Mouse (Mus musculus): ENCODE results near the gene Igf2bp3.
A peak's percentile ranks its signal among the peaks of the same experiment; 100 is the strongest.

The Igf2bp3 gene

GRCm38 (mm10) chr6:49219001-49219560 lies 4.3 kb upstream of the Igf2bp3 start:
- DNase-seq (ENCODE audit: low read depth, low spot score), result no peak

DNA sequence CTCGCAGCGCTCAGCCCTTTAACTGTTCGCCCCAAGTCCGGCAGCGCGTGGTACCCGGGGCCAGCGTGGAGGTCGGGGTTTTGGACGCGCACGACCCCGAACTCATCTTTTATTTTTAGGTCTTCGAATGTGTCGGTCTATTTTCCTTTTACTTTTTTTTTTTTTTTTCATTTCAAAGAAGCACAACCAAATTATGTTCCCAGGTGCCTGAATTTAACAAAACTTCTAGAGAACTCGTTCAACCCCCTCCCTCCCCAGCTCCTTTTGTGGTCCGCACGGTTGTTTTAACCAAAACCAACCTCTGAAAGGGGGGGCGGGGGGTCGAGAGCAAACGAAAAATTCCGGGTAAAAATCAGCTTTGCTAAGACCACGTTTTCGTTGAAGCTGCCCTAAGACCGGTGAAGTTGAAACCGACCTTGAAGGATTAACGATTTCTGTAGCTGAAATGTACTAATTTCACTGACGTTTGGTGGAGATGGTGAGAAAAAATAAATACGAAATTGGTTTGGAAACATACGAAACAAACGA lies 3.6 kb upstream of the Igf2bp3 start:
- peak; percentile 70 for DNase-seq (ENCODE audit: low read depth, low spot score)

DNA sequence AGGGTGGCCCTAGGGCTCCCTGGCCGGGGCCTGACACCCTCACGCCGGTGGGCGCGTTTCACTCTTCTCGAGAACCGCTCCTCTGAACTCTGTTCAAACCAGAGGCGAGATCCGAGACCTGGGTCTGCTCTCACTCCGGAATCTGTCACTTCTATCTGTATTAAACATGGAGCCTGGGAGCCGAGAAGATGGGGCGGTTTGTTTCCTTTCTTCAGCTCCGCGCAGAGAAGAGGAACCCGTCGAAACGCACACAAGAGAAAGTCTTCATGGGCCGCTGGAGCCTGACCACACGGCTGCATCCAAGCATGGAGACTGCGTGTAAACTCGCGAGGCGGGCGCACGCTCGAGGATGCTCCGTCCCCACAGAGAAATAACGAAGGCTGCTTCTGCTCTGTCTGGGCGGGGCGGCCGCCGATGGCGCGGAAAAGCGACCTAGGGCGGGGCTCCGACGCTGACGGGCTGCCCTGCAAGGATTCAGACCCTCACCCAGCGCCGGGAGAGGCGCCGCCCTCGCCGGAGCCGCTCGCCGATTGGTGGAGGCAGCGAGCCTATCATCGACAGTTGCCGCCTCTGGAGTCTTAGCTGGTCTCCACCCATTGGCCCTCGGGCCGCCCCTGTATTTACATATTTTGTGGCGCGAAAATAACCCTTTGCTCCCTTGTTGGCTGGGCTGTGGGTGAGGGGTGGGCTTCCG lies 3.0 kb upstream of the Igf2bp3 start:
- peak; percentile 99 for DNase-seq (ENCODE audit: low read depth, low spot score)

GRCm38 (mm10) chr6:49216811-49217542 lies 2.2 kb upstream of the Igf2bp3 start:
- DNase-seq (ENCODE audit: low read depth, low spot score), result no peak

GRCm38 (mm10) chr6:49215748-49216585 lies 1.2 kb upstream of the Igf2bp3 start:
- DNase-seq (ENCODE audit: low read depth, low spot score), result no peak

DNA sequence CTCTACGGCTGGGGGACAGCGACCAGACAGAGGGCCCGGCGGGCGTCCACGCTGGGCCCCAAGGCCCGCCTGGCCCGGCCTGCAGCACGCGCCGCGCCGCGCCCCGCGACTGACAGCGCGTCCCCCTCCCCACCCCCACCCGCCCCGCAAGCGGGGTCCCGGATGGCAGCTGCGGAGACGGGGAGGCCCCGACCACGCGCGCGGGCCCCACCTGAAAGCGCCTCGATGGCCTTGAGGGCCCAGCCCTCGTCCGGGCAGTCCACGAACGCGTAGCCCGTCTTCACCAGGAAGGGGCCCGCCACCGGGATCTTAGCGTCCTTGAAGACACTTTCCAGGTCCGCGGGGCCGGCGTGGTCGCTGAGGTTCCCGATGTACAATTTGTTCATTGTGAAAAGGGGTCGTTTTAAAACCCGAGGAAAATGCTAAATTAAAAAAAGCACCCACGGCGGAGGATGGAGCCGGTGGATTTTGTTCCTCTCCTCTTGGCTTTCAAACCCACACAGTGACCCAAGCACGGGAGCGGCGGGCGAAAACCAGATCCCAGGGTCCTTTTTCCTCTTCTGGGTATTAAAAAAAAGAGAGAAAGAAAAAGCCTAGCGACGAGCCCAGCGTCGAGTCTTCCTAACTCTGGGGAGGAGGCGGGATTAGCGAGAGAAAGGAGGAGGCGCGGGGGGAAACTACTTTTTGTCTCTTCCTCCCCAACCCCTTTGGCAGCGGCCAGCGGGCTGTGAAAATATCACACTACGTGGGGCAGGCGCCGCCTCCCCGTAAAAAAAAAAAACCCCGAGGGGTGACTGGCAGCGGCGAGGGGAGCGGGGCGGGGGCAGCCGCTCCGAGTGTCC lies 450 bp downstream of the Igf2bp3 start:
- DNase-seq (ENCODE audit: low read depth, low spot score), result peak; percentile 94

DNA sequence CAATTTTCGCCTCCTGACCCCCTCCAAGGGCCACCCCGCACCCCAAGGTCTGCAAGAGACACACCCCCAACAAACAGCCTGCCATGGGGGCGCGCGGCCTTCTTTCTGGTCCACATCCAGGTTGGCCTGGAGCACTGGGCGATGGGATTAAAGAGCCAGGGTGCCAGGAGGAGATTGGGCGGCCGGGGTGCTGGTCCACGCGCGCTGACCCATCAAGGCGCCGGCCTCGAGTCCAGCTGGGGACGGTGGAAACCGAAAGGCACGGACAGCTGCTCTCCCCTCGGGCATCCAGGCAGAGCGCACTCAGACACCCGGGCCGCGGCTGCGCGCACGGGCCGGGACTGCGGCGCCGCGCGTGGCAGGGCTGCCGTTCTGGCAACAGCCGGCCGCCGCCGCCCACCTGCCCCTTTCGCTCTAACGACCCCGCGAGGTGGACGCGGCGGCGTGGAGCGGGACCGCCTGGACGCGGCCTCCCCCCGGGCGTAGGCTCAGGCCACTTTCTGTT lies 1.1 kb downstream of the Igf2bp3 start:
- no peak for DNase-seq (ENCODE audit: low read depth, low spot score)

DNA sequence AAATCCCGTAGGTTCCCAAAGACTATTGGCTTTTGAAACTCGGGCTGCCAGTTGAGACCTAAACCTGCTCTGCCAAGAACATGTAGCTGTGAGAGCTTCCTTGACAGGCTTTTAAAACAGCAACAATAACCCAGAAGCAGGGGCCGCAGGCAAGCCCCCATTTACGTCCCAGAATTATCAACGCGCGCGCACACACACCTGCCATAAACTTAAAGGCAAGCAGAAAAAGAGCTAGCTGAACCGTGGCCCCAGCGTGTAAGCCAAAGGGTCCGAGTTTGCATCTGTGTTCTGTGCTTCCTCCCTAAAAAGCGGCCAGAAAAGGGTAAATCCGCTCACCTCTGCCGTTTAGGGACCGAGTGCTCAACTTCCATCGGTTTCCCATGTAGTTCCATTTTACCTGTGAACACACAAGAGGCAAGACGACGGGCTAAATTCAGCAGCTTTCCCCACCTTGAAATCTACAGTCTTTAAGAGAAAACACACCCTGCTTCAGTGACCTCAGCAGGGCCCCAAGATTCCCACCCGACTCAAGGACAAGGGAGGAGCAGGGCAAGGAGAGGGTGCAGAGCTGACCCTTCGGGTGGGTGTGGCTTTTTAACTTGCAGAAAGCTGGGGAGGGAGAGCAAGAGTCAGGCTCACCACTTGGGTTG lies 1.7 kb downstream of the Igf2bp3 start:
- DNase-seq (ENCODE audit: low read depth, low spot score), result no peak

GRCm38 (mm10) chr6:49212141-49212540 lies 2.6 kb downstream of the Igf2bp3 start:
- DNase-seq (ENCODE audit: low read depth, low spot score), result no peak

- DNase-seq (ENCODE audit: low read depth, low spot score), result no peak
Measured at GRCm38 (mm10) chr6:49211596-49211995, 3.2 kb downstream of the Igf2bp3 start.

- DNase-seq (ENCODE audit: low read depth, low spot score), result peak; percentile 86
Measured at GRCm38 (mm10) chr6:49209881-49210854, 4.6 kb downstream of the Igf2bp3 start.

DNA sequence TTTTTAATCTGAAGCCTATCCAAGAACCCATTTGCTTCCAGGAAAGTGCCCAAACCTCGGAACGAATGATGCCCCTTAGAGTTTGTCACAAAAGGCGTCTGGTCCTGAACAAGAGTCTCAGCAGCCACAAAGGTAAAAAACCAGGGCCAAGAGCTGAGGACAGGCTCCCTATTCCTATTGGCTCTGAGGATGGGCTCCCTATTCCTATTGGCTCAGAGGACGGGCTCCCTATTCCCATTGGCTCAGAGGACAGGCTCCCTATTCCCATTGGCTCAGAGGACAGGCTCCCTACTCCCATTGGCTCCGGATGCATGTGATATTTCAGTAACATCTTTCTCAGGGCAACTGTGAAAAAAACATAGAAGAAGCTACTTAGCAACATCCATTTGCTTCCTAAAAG lies 5.8 kb downstream of the Igf2bp3 start:
- no peak for DNase-seq (ENCODE audit: low read depth, low spot score)

DNA sequence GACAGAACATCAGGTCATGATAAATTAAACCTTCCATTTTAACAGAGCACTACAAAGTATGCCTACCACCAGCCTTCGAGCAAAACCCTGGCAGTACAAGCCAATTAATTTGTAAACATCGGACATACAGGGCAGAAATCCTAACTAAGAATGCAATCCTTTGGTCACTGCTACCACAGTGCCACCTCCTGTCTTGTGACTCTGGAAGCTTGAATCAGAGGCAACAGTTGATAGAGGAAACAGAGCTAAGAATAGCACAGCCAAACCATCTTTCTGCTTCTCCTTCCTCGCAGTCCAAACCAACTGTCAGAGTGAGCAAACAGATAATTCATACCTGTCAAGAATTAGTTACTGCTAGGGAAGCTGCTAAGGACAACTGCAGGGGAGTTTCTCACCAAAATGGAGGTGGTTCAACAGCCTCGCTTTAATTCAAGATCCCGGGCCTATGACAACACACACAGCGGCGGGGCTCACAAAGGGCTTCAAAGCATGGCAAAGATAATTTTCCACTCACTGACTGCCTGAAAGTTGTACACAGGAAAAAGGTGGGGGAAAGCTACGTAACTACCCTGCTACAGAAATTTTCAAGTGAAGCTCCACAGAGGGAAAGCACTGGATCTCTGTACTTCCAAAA lies 6.3 kb downstream of the Igf2bp3 start:
- DNase-seq (ENCODE audit: low read depth, low spot score), result no peak

GRCm38 (mm10) chr6:49206416-49206815 lies 8.3 kb downstream of the Igf2bp3 start:
- no peak for DNase-seq (ENCODE audit: low read depth, low spot score)

- no peak for DNase-seq (ENCODE audit: low read depth, low spot score)
Measured at GRCm38 (mm10) chr6:49195188-49195587, 19.6 kb downstream of the Igf2bp3 start.

- DNase-seq (ENCODE audit: low read depth, low spot score), result no peak
Measured at GRCm38 (mm10) chr6:49194536-49194935, 20.2 kb downstream of the Igf2bp3 start.

- DNase-seq (ENCODE audit: low read depth, low spot score), result no peak
Measured at GRCm38 (mm10) chr6:49189363-49189762, 25.4 kb downstream of the Igf2bp3 start.

- no peak for DNase-seq (ENCODE audit: low read depth, low spot score)
Measured at GRCm38 (mm10) chr6:49187299-49187698, 27.5 kb downstream of the Igf2bp3 start.

Data from mesoderm, embryonic 11.5 days (tissue).